Mouse (Mus musculus): ENCODE measurements around the gene Meox2. TPM values are rescaled to one million over a fixed set of nuclear protein-coding genes. Genes with fewer than 3 reads are reported as not detected.

Meox2 gene
- total RNA-seq, 2 experiments from 2014 or later = not detected

- no peak for DNase-seq (ENCODE audit: low spot score in 2 of 2)
- no peak overlapping the region for H3K27ac ChIP-seq
- no peak overlapping the region for H3K4me3 ChIP-seq
- no peak for TF ChIP-seq CTCF (conservative IDR thresholded peaks at IDR 0.05)
Measured at GRCm38 (mm10) chr12:37143879-37144278, 35.5 kb downstream of the Meox2 start.

- no peak overlapping the region for H3K27ac ChIP-seq
- no peak for DNase-seq (ENCODE audit: low spot score in 2 of 2)
Measured at GRCm38 (mm10) chr12:37167742-37168141, 59.4 kb downstream of the Meox2 start.

GRCm38 (mm10) chr12:37173324-37173723, 65.0 kb downstream of the Meox2 start:
- TF ChIP-seq CTCF (conservative IDR thresholded peaks at IDR 0.05) = no peak
- Histone ChIP-seq H3K4me3 (no peak overlapping the region), H3K27ac (no peak overlapping the region)
- DNase-seq (ENCODE audit: low spot score in 2 of 2) = no peak

More at GRCm38 (mm10) chr12:37167742-37168141, 59.4 kb downstream of the Meox2 start:
- H3K4me3 ChIP-seq = no peak overlapping the region
- no peak for TF ChIP-seq CTCF (conservative IDR thresholded peaks at IDR 0.05)

- no peak for DNase-seq (ENCODE audit: low spot score in 2 of 2)
- TF ChIP-seq CTCF (conservative IDR thresholded peaks at IDR 0.05) = peak; percentile 60
- Histone ChIP-seq H3K4me3 (no peak overlapping the region), H3K27ac (no peak overlapping the region)
Measured at GRCm38 (mm10) chr12:37183689-37184088, 75.3 kb downstream of the Meox2 start.

GRCm38 (mm10) chr12:37188940-37189488, 80.7 kb downstream of the Meox2 start:
- TF ChIP-seq CTCF (conservative IDR thresholded peaks at IDR 0.05) = no peak
- DNase-seq (ENCODE audit: low spot score in 2 of 2) = no peak
- Histone ChIP-seq H3K4me3 (no peak overlapping the region), H3K27ac (no peak overlapping the region)

Other genes starting within 250 kb of the Meox2 start
- 1 to 10 TPM; 5.2 to 5.3 TPM for gene Agmo, start 133.1 kb downstream of the Meox2 start, total RNA-seq (2021)

Measured in layer of hippocampus, adult 2 months (tissue).